Mouse (Mus musculus) CH12.LX (cell line): Measurements from ENCODE around the gene Eps15l1. TPM values are rescaled to one million over a fixed set of nuclear protein-coding genes. Genes with fewer than 3 reads are reported as not detected.

ENCODE experiments used
- DNase-seq: peaks from one replicate; pipeline ENCODE4 v3.0.0-alpha.2; 2013; ENCODE audit errors: extremely low read depth
- H3K27ac ChIP-seq: 2 replicates; pipeline ENCODE4 v1.5.1; 2012; ENCODE audit warnings: low read depth, mild to moderate bottlenecking, control low read depth, moderate library complexity; ENCODE audit not compliant: insufficient read depth
- H3K27me3 ChIP-seq: replicated peaks from 2 replicates; pipeline ENCODE3; 2012; ENCODE audit warnings: inconsistent platforms
- H3K36me3 ChIP-seq, 2 experiments: replicated peaks in 1 of 2; 2 replicates each; pipeline versions ENCODE3 to v1.6.1; 2012; ENCODE audit warnings: inconsistent platforms in 1 of 2, low read length in 1 of 2, mild to moderate bottlenecking in 1 of 2, mixed read lengths in 1 of 2, moderate library complexity in 1 of 2; ENCODE audit not compliant: control insufficient read depth in 1 of 2, insufficient read depth in 1 of 2
- H3K4me1 ChIP-seq, 2 experiments: 2 replicates each; pipeline ENCODE4 v1.6.1; 2012; ENCODE audit warnings: inconsistent platforms in 1 of 2, moderate library complexity in 1 of 2; ENCODE audit not compliant: insufficient read depth in 2 of 2, control insufficient read depth in 1 of 2
- H3K4me2 ChIP-seq: 2 replicates; pipeline ENCODE4 v1.6.1; 2012; ENCODE audit warnings: low read depth, mild to moderate bottlenecking, control low read depth; ENCODE audit not compliant: poor library complexity, insufficient read depth, severe bottlenecking
- H3K4me3 ChIP-seq, 3 experiments: fragments of 150-350 bp in 1 of 3; sonication (generic) in 1 of 3; replicated peaks in 1 of 3; 2 replicates each; pipeline versions ENCODE3 to v1.5.1; 2011 to 2012; ENCODE audit warnings: low read depth in 2 of 3, low read length in 2 of 3, mild to moderate bottlenecking in 2 of 3, moderate library complexity in 2 of 3, control low read depth in 1 of 3, improper control_type of control experiment in 1 of 3, inconsistent platforms in 1 of 3, mixed read lengths in 1 of 3; ENCODE audit not compliant: poor library complexity in 1 of 3
- H3K79me2 ChIP-seq: replicated peaks from 2 replicates; pipeline ENCODE4 v1.6.1; 2012; ENCODE audit warnings: mild to moderate bottlenecking, moderate library complexity; ENCODE audit not compliant: control insufficient read depth, poor library complexity, insufficient read depth, severe bottlenecking; ENCODE audit errors: extremely low read depth
- H3K9ac ChIP-seq: 2 replicates; pipeline ENCODE4 v1.6.1; 2012; ENCODE audit warnings: low read depth, mild to moderate bottlenecking, control low read depth, moderate library complexity; ENCODE audit not compliant: insufficient read depth
- H3K9me3 ChIP-seq: replicated peaks from 2 replicates; pipeline ENCODE3; 2012; ENCODE audit warnings: low read length, inconsistent platforms, mixed read lengths
- CHD1 ChIP-seq: IDR thresholded peaks from 2 replicates; pipeline ENCODE4 v1.6.1; 2012; ENCODE audit warnings: low read depth, low read length, improper control_type of control experiment, inconsistent platforms
- CHD2 ChIP-seq: IDR thresholded peaks from 2 replicates; pipeline ENCODE4 v1.6.1; 2011; ENCODE audit warnings: low read length, improper control_type of control experiment
- CTCF ChIP-seq, 2 experiments: IDR thresholded peaks in 1 of 2; conservative IDR thresholded peaks in 1 of 2; 2 replicates each; pipeline ENCODE4 v1.5.1; 2011 to 2012; ENCODE audit warnings: low read depth in 2 of 2, low read length in 2 of 2, improper control_type of control experiment in 1 of 2, inconsistent platforms in 1 of 2, mild to moderate bottlenecking in 1 of 2, moderate library complexity in 1 of 2
- E2F4 ChIP-seq: IDR thresholded peaks from 2 replicates; pipeline ENCODE4 v1.6.1; 2011; ENCODE audit warnings: low read depth, low read length, improper control_type of control experiment; ENCODE audit not compliant: insufficient replicate concordance
- ELF1 ChIP-seq: IDR thresholded peaks from 2 replicates; pipeline ENCODE4 v1.6.1; 2014; ENCODE audit warnings: low read depth, mild to moderate bottlenecking, inconsistent platforms, low read length, improper control_type of control experiment
- GABPA ChIP-seq: IDR thresholded peaks from 2 replicates; pipeline ENCODE4 v1.6.1; 2012; ENCODE audit warnings: low read depth, low read length, improper control_type of control experiment, inconsistent platforms; ENCODE audit not compliant: insufficient replicate concordance
- HCFC1 ChIP-seq: IDR thresholded peaks from 2 replicates; pipeline ENCODE4 v1.6.1; 2012; ENCODE audit warnings: low read depth, mild to moderate bottlenecking, inconsistent platforms, low read length, improper control_type of control experiment
- JUN ChIP-seq: IDR thresholded peaks from 2 replicates; pipeline ENCODE4 v1.6.1; 2011; ENCODE audit warnings: low read depth, mild to moderate bottlenecking, low read length, improper control_type of control experiment, moderate library complexity; ENCODE audit not compliant: insufficient read depth
- KAT2A ChIP-seq: IDR thresholded peaks from 2 replicates; pipeline ENCODE4 v1.6.1; 2012; ENCODE audit warnings: low read length, improper control_type of control experiment, inconsistent platforms; ENCODE audit not compliant: insufficient replicate concordance
- MEF2A ChIP-seq: IDR thresholded peaks from 2 replicates; pipeline ENCODE4 v1.6.1; 2014; ENCODE audit warnings: low read depth, mild to moderate bottlenecking, inconsistent platforms, low read length, improper control_type of control experiment, borderline replicate concordance
- MXI1 ChIP-seq: IDR thresholded peaks from 2 replicates; pipeline ENCODE4 v1.6.1; 2011; ENCODE audit warnings: mild to moderate bottlenecking, low read depth, low read length, improper control_type of control experiment
- MYC ChIP-seq: IDR thresholded peaks from 2 replicates; pipeline ENCODE4 v1.6.1; 2011; ENCODE audit warnings: low read depth, mild to moderate bottlenecking, improper control_type of control experiment, low read length
- PAX5 ChIP-seq: IDR thresholded peaks from 2 replicates; pipeline ENCODE4 v1.6.1; 2012; ENCODE audit warnings: low read length, inconsistent platforms, mixed read lengths
- POLR2A ChIP-seq: IDR thresholded peaks from 2 replicates; pipeline ENCODE4 v1.6.1; 2011; ENCODE audit warnings: low read depth, mild to moderate bottlenecking, improper control_type of control experiment, low read length
- RAD21 ChIP-seq: IDR thresholded peaks from 2 replicates; pipeline ENCODE4 v1.6.1; 2011; ENCODE audit warnings: low read depth, mild to moderate bottlenecking, low read length, improper control_type of control experiment, moderate library complexity
- RCOR1 ChIP-seq: conservative IDR thresholded peaks from 2 replicates; pipeline ENCODE4 v1.6.1; 2012; ENCODE audit warnings: low read depth, mild to moderate bottlenecking, inconsistent platforms, low read length, improper control_type of control experiment
- SIN3A ChIP-seq: IDR thresholded peaks from 2 replicates; pipeline ENCODE4 v1.6.1; 2012; ENCODE audit warnings: low read length, improper control_type of control experiment, inconsistent platforms
- TBP ChIP-seq: conservative IDR thresholded peaks from 2 replicates; pipeline ENCODE4 v1.6.1; 2011; ENCODE audit warnings: low read depth, low read length, improper control_type of control experiment
- TCF12 ChIP-seq: IDR thresholded peaks from 2 replicates; pipeline ENCODE4 v1.6.1; 2014; ENCODE audit warnings: low read depth, mild to moderate bottlenecking, inconsistent platforms, low read length, improper control_type of control experiment
- USF1 ChIP-seq: IDR thresholded peaks from 2 replicates; pipeline ENCODE4 v1.6.1; 2014; ENCODE audit warnings: low read depth, mild to moderate bottlenecking, inconsistent platforms, low read length, improper control_type of control experiment
- USF2 ChIP-seq: conservative IDR thresholded peaks from 2 replicates; pipeline ENCODE4 v1.6.1; 2011; ENCODE audit warnings: low read depth, low read length, improper control_type of control experiment
- ZKSCAN1 ChIP-seq: IDR thresholded peaks from 2 replicates; pipeline ENCODE4 v1.6.1; 2012; ENCODE audit warnings: low read depth, inconsistent platforms, low read length, improper control_type of control experiment, borderline replicate concordance
- ZNF384 ChIP-seq: IDR thresholded peaks from 2 replicates; pipeline ENCODE4 v1.6.1; 2012; ENCODE audit warnings: low read depth, low read length, improper control_type of control experiment, inconsistent platforms
- dilution Hi-C: fragments of 300-500 bp; cut with MboI; formaldehyde crosslinking; loops from 2 replicates; pipeline ENCODE4 v1.14.3; 2020; ENCODE audit warnings: low sequenced_read_pairs; ENCODE audit not compliant: extremely low pct_unique_long_range_greater_than_20kb, extremely low pct_ligation_motif_present
- in situ Hi-C: fragments of 300-500 bp; cut with MboI; formaldehyde crosslinking; loops from 3 replicates; pipeline ENCODE4 v1.14.3; 2019; ENCODE audit warnings: low sequenced_read_pairs, low pct_ligation_motif_present, low pct_unique_long_range_greater_than_20kb, mixed read lengths
- polyA plus RNA-seq: library from polyadenylated mRNA; unstranded; fragments of >175 nt; gene quantifications from 2 replicates; pipeline ENCODE4 v1.2.1, GENCODE M21; 2012; ENCODE audit warnings: low read depth; ENCODE audit not compliant: insufficient read length
- total RNA-seq, 2 experiments: library from RNA; depleted of rRNA; stranded (reverse); fragments of 300-350 nt in 1 of 2; fragments of >200 nt in 1 of 2; gene quantifications; 2 replicates each; pipeline ENCODE4 v1.2.3; 2012 to 2014

Eps15l1 gene
- total and polyA plus RNA-seq, 3 experiments = 21.7 to 49.4 (median 25.6) TPM

DNA sequence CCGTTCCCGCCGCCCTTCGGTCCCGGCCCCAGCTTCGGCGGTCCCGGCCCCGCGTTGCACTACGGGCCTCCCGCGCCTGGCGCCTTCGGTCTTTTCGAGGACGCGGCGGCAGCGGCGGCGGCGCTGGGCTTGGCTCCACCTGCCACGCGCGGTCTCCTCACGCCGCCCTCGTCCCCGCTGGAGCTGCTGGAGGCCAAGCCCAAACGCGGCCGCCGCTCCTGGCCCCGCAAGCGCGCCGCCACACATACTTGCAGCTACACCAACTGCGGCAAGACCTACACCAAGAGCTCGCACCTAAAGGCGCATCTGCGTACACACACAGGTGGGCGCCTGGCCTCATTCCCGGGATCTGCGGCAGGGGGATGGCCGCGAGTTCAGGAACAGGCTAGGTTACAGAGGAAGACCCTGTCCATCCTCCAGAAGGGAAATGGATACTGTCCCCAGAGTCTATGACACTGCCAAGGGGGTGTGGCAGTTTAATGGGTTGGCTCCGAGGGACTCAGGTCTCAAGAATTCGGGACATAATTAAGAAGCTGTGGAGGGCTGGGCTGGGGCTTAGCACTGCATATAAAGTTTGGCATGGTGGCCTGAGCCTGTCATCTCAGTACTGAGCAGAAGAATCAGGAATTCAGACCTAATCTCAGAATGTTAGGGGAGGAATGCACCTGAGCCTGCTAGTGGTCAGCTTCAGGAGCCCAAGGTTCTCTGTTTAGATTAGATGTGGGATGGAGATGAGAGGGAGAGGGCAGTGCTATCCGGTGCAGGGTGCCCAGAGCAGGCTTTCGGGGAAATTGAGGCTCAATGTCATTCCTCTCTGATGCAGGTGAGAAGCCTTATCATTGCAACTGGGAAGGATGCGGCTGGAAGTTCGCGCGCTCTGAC is 101.1 kb downstream of the Eps15l1 start:
- TF ChIP-seq USF1 = no peak
- no peak for TF ChIP-seq MYC
- TF ChIP-seq CHD2 = no peak
- no peak for TF ChIP-seq MXI1
- DNase-seq = no peak
- Histone ChIP-seq H3K9me3 (peaks cover 20% of the 10 kb centered on the region), H3K4me2 (no peak overlapping the region), H3K36me3 (peaks cover 0 to 2% of the 10 kb centered on the region in 2 experiments), H3K79me2 (no peaks in the 10 kb centered on the region), H3K9ac (no peak overlapping the region), H3K27me3 (no peaks in the 10 kb centered on the region), H3K4me3 (no peak overlapping the region), H3K4me1 (peaks cover 21 to 70% of the 10 kb centered on the region in 2 experiments), H3K27ac (no peak overlapping the region)
- in situ Hi-C loops (no loop called here), dilution Hi-C loops (no loop called here)

GRCm38 (mm10) chr8:72319397-72319796 is 101.9 kb downstream of the Eps15l1 start:
- Histone ChIP-seq H3K9ac (no peak overlapping the region), H3K27ac (no peak overlapping the region)

GRCm38 (mm10) chr8:72318801-72319322 is 102.4 kb downstream of the Eps15l1 start, which contains the start of gene Klf2:
Gene Klf2 (plus strand): TSS chr8:72319033.
- in situ Hi-C loops = no loop called here
- DNase-seq = peak; percentile 83
- Histone ChIP-seq H3K9ac (no peak within 1 kb of the TSS), H3K4me3 (peak within 1 kb of the TSS in 1 of 3 experiments; percentile 38), H3K27me3 (no peaks in the 10 kb centered on the region), H3K79me2 (no peaks in the 10 kb centered on the region), H3K4me1 (peaks cover 21 to 61% of the 10 kb centered on the region in 2 experiments), H3K9me3 (peaks cover 20% of the 10 kb centered on the region), H3K36me3 (peaks cover 0 to 2% of the 10 kb centered on the region in 2 experiments), H3K27ac (no peak within 1 kb of the TSS), H3K4me2 (no peak within 1 kb of the TSS)
- TF ChIP-seq USF1 (no peak), ZNF384 (no peak), TCF12 (no peak), RCOR1 (no peak), ELF1 (no peak), JUN (no peak), CHD1 (no peak), TBP (0 out of 2 replicates have a peak, but pooled peaks have one; percentile 25), E2F4 (no peak), MEF2A (peak; percentile 45; the same call in 1 of the 2 replicates), RAD21 (no peak)
- dilution Hi-C loops = no loop called here

More at GRCm38 (mm10) chr8:72319397-72319796, 101.9 kb downstream of the Eps15l1 start:
- no peaks in the 10 kb centered on the region for H3K79me2 ChIP-seq
- H3K9me3 ChIP-seq = peaks cover 20% of the 10 kb centered on the region
- in situ Hi-C loops = no loop called here
- no peak overlapping the region for H3K4me2 ChIP-seq
- H3K27me3 ChIP-seq = no peaks in the 10 kb centered on the region
- peaks cover 0 to 2% of the 10 kb centered on the region in 2 experiments for H3K36me3 ChIP-seq
- TF ChIP-seq SIN3A (no peak), USF2 (no peak), ZKSCAN1 (no peak), JUN (no peak), USF1 (no peak), KAT2A (no peak), TCF12 (no peak), TBP (no peak), POLR2A (no peak), GABPA (no peak), CTCF (conservative IDR thresholded peaks at IDR 0.05 in 1 of 2, IDR thresholded peaks at IDR 0.05 in 1 of 2; ENCODE audit: low read depth in 2 of 2, low read length in 2 of 2) (no peak), PAX5 (no peak), HCFC1 (no peak)
- TF ChIP-seq, all 38 proteins: peak for 0
- peak overlapping the region in 1 of 3 experiments; percentile 38 for H3K4me3 ChIP-seq
- peaks cover 21 to 66% of the 10 kb centered on the region in 2 experiments for H3K4me1 ChIP-seq
- no peak for DNase-seq
- dilution Hi-C loops = no loop called here
